Mouse (Mus musculus) ES-E14 (cell line): ENCODE results near the gene Slc35c1. TPM values are rescaled to one million over a fixed set of nuclear protein-coding genes. Genes with fewer than 3 reads are reported as not detected.
A peak's percentile ranks its signal among the peaks of the same experiment; 100 is the strongest.

ENCODE experiments used
- DNase-seq: peaks from one replicate; pipeline ENCODE4 v3.0.0-alpha.2; 2013; ENCODE audit warnings: low read depth, low spot score
- H3K27ac ChIP-seq: 2 replicates; pipeline ENCODE4 v1.5.1; 2012; ENCODE audit warnings: low read depth, mild to moderate bottlenecking, low read length, moderate library complexity, mixed read lengths; ENCODE audit not compliant: poor library complexity, insufficient read depth, severe bottlenecking
- H3K36me3 ChIP-seq: 2 replicates; pipeline ENCODE4 v1.6.1; 2012; ENCODE audit warnings: mild to moderate bottlenecking, low read length, moderate library complexity, mixed read lengths; ENCODE audit not compliant: control insufficient read depth, poor library complexity, insufficient read depth, severe bottlenecking
- H3K4me1 ChIP-seq, 2 experiments: fragments of 150-350 bp in 1 of 2; sonication (generic) in 1 of 2; 2 replicates each; pipeline ENCODE4 v1.6.1; 2012; ENCODE audit warnings: low read length in 2 of 2, mild to moderate bottlenecking in 1 of 2, mixed read lengths in 1 of 2; ENCODE audit not compliant: control insufficient read depth in 2 of 2, insufficient read depth in 2 of 2, poor library complexity in 1 of 2
- H3K4me3 ChIP-seq, 2 experiments: fragments of 150-350 bp in 1 of 2; sonication (generic) in 1 of 2; 2 replicates each; pipeline ENCODE4 v1.5.1; 2012; ENCODE audit warnings: low read length in 2 of 2, low read depth in 1 of 2, mild to moderate bottlenecking in 1 of 2, mixed read lengths in 1 of 2; ENCODE audit not compliant: insufficient read depth in 1 of 2, poor library complexity in 1 of 2, severe bottlenecking in 1 of 2
- H3K9ac ChIP-seq: 2 replicates; pipeline ENCODE4 v1.6.1; 2012; ENCODE audit warnings: low read depth, mild to moderate bottlenecking, low read length, mixed read lengths; ENCODE audit not compliant: poor library complexity, insufficient read depth, severe bottlenecking
- H3K9me3 ChIP-seq: fragments of 150-350 bp; sonication (generic); 2 replicates; pipeline ENCODE4 v1.6.1; 2012; ENCODE audit warnings: low read depth, mild to moderate bottlenecking, low read length; ENCODE audit not compliant: control insufficient read depth, insufficient read depth
- CHD2 ChIP-seq: IDR thresholded peaks from 2 replicates; pipeline ENCODE4 v1.6.1; 2014; ENCODE audit warnings: mild to moderate bottlenecking, low read depth, low read length, inconsistent platforms
- HCFC1 ChIP-seq: IDR thresholded peaks from 2 replicates; pipeline ENCODE4 v1.6.1; 2012; ENCODE audit warnings: low read length, inconsistent platforms, borderline replicate concordance; ENCODE audit not compliant: insufficient read depth
- MAFK ChIP-seq: IDR thresholded peaks from 2 replicates; pipeline ENCODE4 v1.6.1; 2014; ENCODE audit warnings: mild to moderate bottlenecking, low read depth, low read length, inconsistent platforms; ENCODE audit not compliant: insufficient read depth
- ZC3H11A ChIP-seq: IDR thresholded peaks from 2 replicates; pipeline ENCODE4 v1.6.1; 2012; ENCODE audit warnings: low read depth, mild to moderate bottlenecking, inconsistent platforms, low read length, borderline replicate concordance
- ZNF384 ChIP-seq: IDR thresholded peaks from 2 replicates; pipeline ENCODE4 v1.6.1; 2012; ENCODE audit warnings: low read depth, low read length, inconsistent platforms
- in situ Hi-C, 2 experiments: fragments of 600-800 bp; cut with MboI; formaldehyde crosslinking; loops; one replicate each; pipeline ENCODE4 v1.15.1; 2025; ENCODE audit warnings: low sequenced_read_pairs in 2 of 2, inconsistent platforms in 1 of 2; ENCODE audit not compliant: unreplicated experiment in 2 of 2
- total RNA-seq: library from RNA; depleted of rRNA; stranded (reverse); fragments of 300-350 nt; gene quantifications from 2 replicates; pipeline ENCODE4 v1.2.3, GENCODE M21; 2012

Slc35c1 gene
- total RNA-seq, 1 experiment, result 5.2 TPM

- no peak for DNase-seq
- H3K36me3 ChIP-seq, result peaks cover 2% of the 10 kb centered on the region; the same call in 1 of the 2 replicates
- no peak overlapping the region for H3K27ac ChIP-seq
- H3K9ac ChIP-seq, result peak overlapping the region; percentile 71
- H3K9me3 ChIP-seq, result no peaks in the 10 kb centered on the region
- TF ChIP-seq ZNF384 (no peak), HCFC1 (no peak), ZC3H11A (no peak), CHD2 (no peak), MAFK (no peak)
- peaks cover 2 to 10% of the 10 kb centered on the region in 2 experiments; a peak in 1 of 4 replicates for H3K4me1 ChIP-seq
- in situ Hi-C loops, result no loop called here
- H3K4me3 ChIP-seq, result peak overlapping the region; percentile 77 to 91
These were observed 1.0 kb downstream of the Slc35c1 start for GRCm38 (mm10) chr2:92459141-92459920.

GRCm38 (mm10) chr2:92458481-92458880 lies 1.9 kb downstream of the Slc35c1 start:
- in situ Hi-C loops, result no loop called here
- H3K27ac ChIP-seq, result no peak overlapping the region
- peak overlapping the region in 1 of 2 experiments; percentile 77; a peak in 2 of 4 replicates for H3K4me3 ChIP-seq
- H3K9me3 ChIP-seq, result no peaks in the 10 kb centered on the region
- no peak overlapping the region for H3K9ac ChIP-seq
- peaks cover 2 to 10% of the 10 kb centered on the region in 2 experiments; a peak in 1 of 4 replicates for H3K4me1 ChIP-seq
- peaks cover 4% of the 10 kb centered on the region; the same call in 1 of the 2 replicates for H3K36me3 ChIP-seq
- DNase-seq, result no peak
- no peak for TF ChIP-seq CHD2
- no peak for TF ChIP-seq HCFC1
- TF ChIP-seq ZC3H11A, result no peak
- TF ChIP-seq MAFK, result no peak
- TF ChIP-seq ZNF384, result no peak

- peaks cover 2 to 14% of the 10 kb centered on the region in 2 experiments; a peak in 1 of 4 replicates for H3K4me1 ChIP-seq
- no peak overlapping the region for H3K9ac ChIP-seq
- no peak for DNase-seq
- peaks cover 4% of the 10 kb centered on the region; the same call in 1 of the 2 replicates for H3K36me3 ChIP-seq
- in situ Hi-C loops, result no loop called here
- H3K4me3 ChIP-seq, result no peak overlapping the region
- no peak overlapping the region for H3K27ac ChIP-seq
- TF ChIP-seq ZNF384 (no peak), ZC3H11A (no peak), MAFK (no peak), HCFC1 (no peak)
- no peaks in the 10 kb centered on the region for H3K9me3 ChIP-seq
These were observed 3.3 kb downstream of the Slc35c1 start for GRCm38 (mm10) chr2:92456970-92457530.

- H3K27ac ChIP-seq, result no peak overlapping the region
- no peaks in the 10 kb centered on the region for H3K9me3 ChIP-seq
- no peak for DNase-seq
- in situ Hi-C loops, result no loop called here
- TF ChIP-seq ZNF384 (no peak), MAFK (no peak), CHD2 (no peak), HCFC1 (no peak), ZC3H11A (no peak)
- H3K4me3 ChIP-seq, result no peak overlapping the region
- H3K9ac ChIP-seq, result no peak overlapping the region
- H3K36me3 ChIP-seq, result peaks cover 4% of the 10 kb centered on the region; the same call in 1 of the 2 replicates
- peaks cover 2 to 15% of the 10 kb centered on the region in 2 experiments; a peak in 1 of 4 replicates for H3K4me1 ChIP-seq
These were observed 4.6 kb downstream of the Slc35c1 start for GRCm38 (mm10) chr2:92455704-92456103.
